Mouse (Mus musculus) midbrain, embryonic 13.5 days (tissue): Measurements from ENCODE around the gene Art1. TPM values are rescaled to one million over a fixed set of nuclear protein-coding genes. Genes with fewer than 3 reads are reported as not detected.

ENCODE experiments used
- ATAC-seq: fragments of 200-750 bp; cut with Nextera tagmentation; 2 replicates; pipeline ENCODE4 v1.8.0; 2017; ENCODE audit warnings: mild to moderate bottlenecking, moderate TSS enrichment, moderate library complexity
- H3K27ac ChIP-seq: fragments of 300-500 bp; sonication (generic); 2 replicates; pipeline ENCODE4 v1.5.1; 2015; ENCODE audit warnings: inconsistent platforms, mild to moderate bottlenecking, moderate library complexity
- H3K27me3 ChIP-seq: fragments of 300-500 bp; sonication (generic); 2 replicates; pipeline ENCODE4 v1.6.1; 2015; ENCODE audit warnings: mild to moderate bottlenecking, inconsistent platforms
- H3K36me3 ChIP-seq: fragments of 300-500 bp; sonication (generic); 2 replicates; pipeline ENCODE4 v1.6.1; 2015; ENCODE audit warnings: mild to moderate bottlenecking, inconsistent platforms
- H3K4me1 ChIP-seq: fragments of 300-500 bp; sonication (generic); replicated peaks from 2 replicates; pipeline ENCODE4 v1.6.1; 2015; ENCODE audit warnings: inconsistent platforms
- H3K4me2 ChIP-seq: fragments of 300-500 bp; sonication (generic); replicated peaks from 2 replicates; pipeline ENCODE4 v1.6.1; 2015; ENCODE audit warnings: moderate library complexity, mild to moderate bottlenecking, inconsistent platforms
- H3K4me3 ChIP-seq: fragments of 300-500 bp; sonication (generic); replicated peaks from 2 replicates; pipeline ENCODE4 v1.5.1; 2015; ENCODE audit warnings: mild to moderate bottlenecking, inconsistent platforms
- H3K9ac ChIP-seq: fragments of 300-500 bp; sonication (generic); replicated peaks from 2 replicates; pipeline ENCODE4 v1.6.1; 2015; ENCODE audit warnings: mild to moderate bottlenecking, inconsistent platforms
- H3K9me3 ChIP-seq: fragments of 300-500 bp; sonication (generic); 2 replicates; pipeline ENCODE4 v1.6.1; 2016; ENCODE audit warnings: mild to moderate bottlenecking, inconsistent platforms
- WGBS: fragments of 180-500 bp; shearing (Covaris S2); methylation state at CpG from one replicate; pipeline ENCODE4 v1.1.7; 2015; 5-methylcytosine and 5-hydroxymethylcytosine counted together
- polyA plus RNA-seq: library from polyadenylated mRNA; unstranded; fragments of >200 nt; fragmentation: Nextera tagmentation; extraction: Ambion mirVana; gene quantifications from 2 replicates; pipeline ENCODE4 v1.2.1, GENCODE M21; 2015

Art1 gene
- polyA plus RNA-seq, 1 experiment from 2014 or later, result 0.31 TPM

GRCm38 (mm10) chr7:102113151-102113729 lies 11.7 kb downstream of the Art1 start:
- Histone ChIP-seq H3K4me2 (no peak overlapping the region), H3K9ac (no peak overlapping the region), H3K9me3 (no peaks in the 10 kb centered on the region), H3K4me1 (no peaks in the 10 kb centered on the region), H3K27ac (no peak overlapping the region), H3K27me3 (no peaks in the 10 kb centered on the region), H3K4me3 (no peak overlapping the region), H3K36me3 (peaks cover 5% of the 10 kb centered on the region)
- whole genome bisulfite sequencing, result 87% methylated on average over 45 of the region's 45 CpGs
- ATAC-seq, result no peak

GRCm38 (mm10) chr7:102116579-102117331 lies 15.2 kb downstream of the Art1 start, which contains the start of gene Chrna10:
Gene Chrna10, minus strand, starts transcription at chr7:102116828.
- Histone ChIP-seq H3K4me3 (no peak within 1 kb of the TSS), H3K27ac (no peak within 1 kb of the TSS), H3K27me3 (no peaks in the 10 kb centered on the region), H3K9ac (no peak within 1 kb of the TSS), H3K4me2 (no peak within 1 kb of the TSS), H3K9me3 (no peaks in the 10 kb centered on the region), H3K4me1 (no peaks in the 10 kb centered on the region), H3K36me3 (peaks cover 38% of the 10 kb centered on the region)
- ATAC-seq, result no peak
- 40% methylated on average over 7 of the region's 7 CpGs for WGBS

- Histone ChIP-seq H3K4me2 (no peak overlapping the region), H3K4me3 (no peak overlapping the region), H3K9me3 (no peaks in the 10 kb centered on the region), H3K27ac (no peak overlapping the region), H3K27me3 (no peaks in the 10 kb centered on the region), H3K9ac (no peak overlapping the region), H3K36me3 (peaks cover 45% of the 10 kb centered on the region), H3K4me1 (no peaks in the 10 kb centered on the region)
- no peak for ATAC-seq
- 72% methylated on average over 6 of the region's 6 CpGs for WGBS
These were observed 15.8 kb downstream of the Art1 start for GRCm38 (mm10) chr7:102117382-102117781.

- no peaks in the 10 kb centered on the region for H3K9me3 ChIP-seq
- no peak for ATAC-seq
- 98% methylated on average over 10 of the region's 10 CpGs for WGBS
- H3K36me3 ChIP-seq, result peaks cover 74% of the 10 kb centered on the region
- H3K4me2 ChIP-seq, result no peak overlapping the region
- no peaks in the 10 kb centered on the region for H3K4me1 ChIP-seq
- no peaks in the 10 kb centered on the region for H3K27me3 ChIP-seq
- no peak overlapping the region for H3K4me3 ChIP-seq
- H3K27ac ChIP-seq, result no peak overlapping the region
- no peak overlapping the region for H3K9ac ChIP-seq
These were observed 18.8 kb downstream of the Art1 start for GRCm38 (mm10) chr7:102120326-102120725.

GRCm38 (mm10) chr7:102132395-102132794 lies 30.9 kb downstream of the Art1 start:
- Histone ChIP-seq H3K9ac (no peak overlapping the region), H3K36me3 (peaks cover 75% of the 10 kb centered on the region), H3K4me1 (no peaks in the 10 kb centered on the region), H3K27me3 (no peaks in the 10 kb centered on the region), H3K4me2 (no peak overlapping the region), H3K9me3 (no peaks in the 10 kb centered on the region), H3K27ac (no peak overlapping the region), H3K4me3 (no peak overlapping the region)
- WGBS, result 95% methylated on average over 4 of the region's 4 CpGs
- ATAC-seq, result no peak

- H3K4me1 ChIP-seq, result no peaks in the 10 kb centered on the region
- no peak overlapping the region for H3K4me2 ChIP-seq
- 86% methylated on average over 1 of the region's 1 CpGs for WGBS
- no peak overlapping the region for H3K27ac ChIP-seq
- no peak for ATAC-seq
- no peak overlapping the region for H3K4me3 ChIP-seq
- H3K36me3 ChIP-seq, result peaks cover 82% of the 10 kb centered on the region
- no peaks in the 10 kb centered on the region for H3K27me3 ChIP-seq
- no peak overlapping the region for H3K9ac ChIP-seq
- H3K9me3 ChIP-seq, result no peaks in the 10 kb centered on the region
These were observed 35.9 kb downstream of the Art1 start for GRCm38 (mm10) chr7:102137464-102137863.

- Histone ChIP-seq H3K4me2 (no peak overlapping the region), H3K27me3 (no peaks in the 10 kb centered on the region), H3K27ac (no peak overlapping the region), H3K9me3 (no peaks in the 10 kb centered on the region), H3K36me3 (peaks cover 80% of the 10 kb centered on the region), H3K4me1 (no peaks in the 10 kb centered on the region), H3K4me3 (no peak overlapping the region), H3K9ac (no peak overlapping the region)
- 98% methylated on average over 5 of the region's 5 CpGs for WGBS
- no peak for ATAC-seq
These were observed 36.4 kb downstream of the Art1 start for GRCm38 (mm10) chr7:102137898-102138297.

- Histone ChIP-seq H3K27ac (no peak overlapping the region), H3K9ac (no peak overlapping the region), H3K36me3 (peaks cover 50% of the 10 kb centered on the region), H3K9me3 (no peaks in the 10 kb centered on the region), H3K4me1 (no peaks in the 10 kb centered on the region), H3K4me2 (no peak overlapping the region), H3K4me3 (no peak overlapping the region), H3K27me3 (no peaks in the 10 kb centered on the region)
- ATAC-seq, result no peak
- WGBS, result 94% methylated on average over 5 of the region's 5 CpGs
These were observed 52.1 kb downstream of the Art1 start for GRCm38 (mm10) chr7:102153691-102154090.

Other genes starting within 250 kb of the Art1 start
- 2.2 and 3.8 TPM in 2 replicates for gene Folr2, start 244.5 kb upstream of the Art1 start, polyA plus RNA-seq
- 79.0 and 92.2 TPM in 2 replicates for gene Anapc15, start 238.0 kb upstream of the Art1 start, polyA plus RNA-seq
- 11.1 and 13.2 TPM in 2 replicates for gene Folr1, start 231.0 kb upstream of the Art1 start, polyA plus RNA-seq
- gene Lamtor1, start 195.8 kb upstream of the Art1 start, polyA plus RNA-seq, result 146 and 158 TPM in 2 replicates
- gene Tomt, start 195.4 kb upstream of the Art1 start, polyA plus RNA-seq, result 0.35 and 0.77 TPM in 2 replicates
- gene Lrrc51, start 167.8 kb upstream of the Art1 start, polyA plus RNA-seq, result 9.6 and 10.6 TPM in 2 replicates
- gene Numa1, start 167.6 kb upstream of the Art1 start, polyA plus RNA-seq, result 63.0 and 70.7 TPM in 2 replicates
- 4.1 and 5.6 TPM in 2 replicates for gene Il18bp, start 83.1 kb upstream of the Art1 start, polyA plus RNA-seq
- 30.1 and 30.9 TPM in 2 replicates for gene Rnf121, start 36.3 kb upstream of the Art1 start, polyA plus RNA-seq
- gene Xndc1, start 36.2 kb upstream of the Art1 start, polyA plus RNA-seq, result 32.2 and 34.9 TPM in 2 replicates
- gene Xntrpc, start 36.0 kb upstream of the Art1 start, polyA plus RNA-seq, result 1.3 and 1.5 TPM in 2 replicates
- gene Trpc2, start 18.6 kb upstream of the Art1 start, polyA plus RNA-seq, result 0.28 TPM in 1 of 2 replicates, not detected in the other
- gene Art5, start 7.7 kb downstream of the Art1 start, polyA plus RNA-seq, result 0.50 and 0.92 TPM in 2 replicates
- not detected in 2 replicates for gene Chrna10, start 15.1 kb downstream of the Art1 start, polyA plus RNA-seq
- gene Nup98, start 108.4 kb downstream of the Art1 start, polyA plus RNA-seq, result 27.2 and 27.4 TPM in 2 replicates
- gene Pgap2, start 108.5 kb downstream of the Art1 start, polyA plus RNA-seq, result 50.1 and 51.6 TPM in 2 replicates
- 14.4 and 17.6 TPM in 2 replicates for gene Rhog, start 154.3 kb downstream of the Art1 start, polyA plus RNA-seq
- 8.1 and 8.5 TPM in 2 replicates for gene Stim1, start 166.1 kb downstream of the Art1 start, polyA plus RNA-seq